Comparison of ENCODE assay signal across 18 mouse cellular contexts in the genomic region with DNA sequence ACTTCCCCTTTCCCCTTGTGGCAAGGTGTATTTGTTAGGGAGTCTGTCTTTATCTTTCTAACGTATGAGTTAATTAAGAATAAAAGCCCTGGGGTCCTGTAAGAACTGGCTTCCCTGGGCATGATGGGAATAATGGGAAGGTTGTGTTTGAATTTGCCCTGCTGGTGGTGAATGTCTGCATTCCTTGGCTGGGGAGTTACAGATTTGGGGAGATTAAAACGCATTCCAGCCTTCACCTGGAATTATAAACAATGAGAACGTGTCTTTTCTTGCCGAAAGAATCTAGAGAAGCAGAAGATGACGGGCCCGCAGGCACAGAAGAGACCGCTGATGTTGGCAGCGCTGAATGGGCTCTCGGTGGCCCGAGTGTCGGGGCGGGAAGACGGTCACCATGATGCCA.
"Had no signal": no experiment of that assay in that cellular context is flagged by ENCODE, and none has a peak within 500 bp of the region (broad histone marks: within the 10 kb centered on the region; RNA-seq: fewer than 3 reads in every experiment).

No protein-coding gene starts in this region.

- ATAC-seq: midbrain, embryonic 15.5 days had no signal

- DNase-seq: kidney, adult 11 months; kidney, adult 9 months; kidney, postnatal 36 days; layer of hippocampus, adult 9-11 months; layer of hippocampus, postnatal 36 days; lung, embryonic 14.5 days; lung, postnatal 14 days; spleen, adult 18-20 months; thymus, adult 2 months; thymus, postnatal 25 days had no signal

- H3K9me3 ChIP-seq: limb, embryonic 13.5 days; liver, embryonic 15.5 days; midbrain, embryonic 15.5 days; neural tube, embryonic 12.5 days had no signal

- H3K27ac ChIP-seq: kidney, postnatal 0 days; limb, embryonic 13.5 days; liver, embryonic 15.5 days; macrophage; midbrain, embryonic 15.5 days; neural tube, embryonic 12.5 days had no signal

- H3K4me2 ChIP-seq: limb, embryonic 13.5 days; liver, embryonic 15.5 days; lung, embryonic 14.5 days; midbrain, embryonic 11.5 days; midbrain, embryonic 15.5 days; neural tube, embryonic 12.5 days had no signal

- H3K36me3 ChIP-seq: liver, embryonic 15.5 days; midbrain, embryonic 15.5 days had no signal

- H3K9ac ChIP-seq: limb, embryonic 13.5 days; liver, embryonic 15.5 days; lung, embryonic 14.5 days; midbrain, embryonic 15.5 days; neural tube, embryonic 12.5 days had no signal

- H3K27me3 ChIP-seq: limb, embryonic 13.5 days; liver, embryonic 15.5 days; midbrain, embryonic 15.5 days; neural tube, embryonic 12.5 days had no signal

- H3K4me1 ChIP-seq: midbrain, embryonic 15.5 days; neural tube, embryonic 12.5 days had no signal

- H3K4me3 ChIP-seq: limb, embryonic 13.5 days; liver, embryonic 15.5 days; megakaryocyte, embryonic 14.5 days; midbrain, embryonic 15.5 days; neural tube, embryonic 12.5 days had no signal
